Mouse (Mus musculus): ENCODE measurements around the gene Rab3b. TPM values are rescaled to one million over a fixed set of nuclear protein-coding genes. Genes with fewer than 3 reads are reported as not detected.

Gene Rab3b
- total RNA-seq (2021) = 10 to 100 TPM; 71.4 to 76.1 TPM
- long read RNA-seq, experiment 1, transcript Rab3b-202 (5 exons, 3,327 nt) = major isoform, 41 of 54 reads
- long read RNA-seq, experiment 1, partial matches to known transcripts = 11 of 54 reads
- long read RNA-seq, experiment 1, other reads (novel, unspliced or antisense) = 2 of 54 reads
- long read RNA-seq, experiment 2, transcript Rab3b-202 (5 exons, 3,327 nt) = major isoform, 66 of 74 reads
- long read RNA-seq, experiment 2, partial matches to known transcripts = 3 of 74 reads
- long read RNA-seq, experiment 2, other reads (novel, unspliced or antisense) = 5 of 74 reads

- peak; percentile 15 to 19 for DNase-seq (ENCODE audit: low spot score in 2 of 2)
Measured at GRCm38 (mm10) chr4:108878963-108879822, at the start of gene Rab3b. Gene Rab3b (plus strand): TSS chr4:108879063.

- DNase-seq (ENCODE audit: low spot score in 2 of 2) = no peak
Measured at GRCm38 (mm10) chr4:108830698-108831097, 48.2 kb upstream of the Rab3b start.

- peak; percentile 72 to 78 for DNase-seq (ENCODE audit: low spot score in 2 of 2)
Measured at GRCm38 (mm10) chr4:108832916-108833827, 45.7 kb upstream of the Rab3b start, which contains the start of gene Btf3l4. Gene Btf3l4 (minus strand): TSS chr4:108833614.

- DNase-seq (ENCODE audit: low spot score in 2 of 2) = no peak
Measured at GRCm38 (mm10) chr4:108833828-108834114, 45.1 kb upstream of the Rab3b start.

- peak; percentile 31 to 70 for DNase-seq (ENCODE audit: low spot score in 2 of 2)
Measured at GRCm38 (mm10) chr4:108834115-108834970, 44.5 kb upstream of the Rab3b start, which contains the start of gene Txndc12. Gene Txndc12 (plus strand): TSS chr4:108834601.

- DNase-seq (ENCODE audit: low spot score in 2 of 2) = no peak
Measured at GRCm38 (mm10) chr4:108834971-108835311, 43.9 kb upstream of the Rab3b start.

- no peak for DNase-seq (ENCODE audit: low spot score in 2 of 2)
Measured at GRCm38 (mm10) chr4:108835496-108835895, 43.4 kb upstream of the Rab3b start.

- DNase-seq (ENCODE audit: low spot score in 2 of 2) = no peak
Measured at GRCm38 (mm10) chr4:108838031-108838430, 40.8 kb upstream of the Rab3b start.

- DNase-seq (ENCODE audit: low spot score in 2 of 2) = no peak
Measured at GRCm38 (mm10) chr4:108841920-108842578, 36.8 kb upstream of the Rab3b start.

GRCm38 (mm10) chr4:108843336-108843735, 35.5 kb upstream of the Rab3b start:
- DNase-seq (ENCODE audit: low spot score in 2 of 2) = no peak

GRCm38 (mm10) chr4:108845824-108846569, 32.9 kb upstream of the Rab3b start:
- DNase-seq (ENCODE audit: low spot score in 2 of 2) = no peak

- DNase-seq (ENCODE audit: low spot score in 2 of 2) = peak; percentile 30 to 63
Measured at GRCm38 (mm10) chr4:108847715-108848504, 31.0 kb upstream of the Rab3b start, which contains the start of gene Kti12. Gene Kti12 (plus strand): TSS chr4:108847785.

GRCm38 (mm10) chr4:108848505-108848848, 30.4 kb upstream of the Rab3b start, which contains the start of gene A730015C16Rik:
Gene A730015C16Rik (minus strand): TSS chr4:108848619.
- peak in 1 of 2 experiments; percentile 15 for DNase-seq (ENCODE audit: low spot score in 2 of 2)

GRCm38 (mm10) chr4:108866806-108867205, 12.1 kb upstream of the Rab3b start:
- DNase-seq (ENCODE audit: low spot score in 2 of 2) = no peak

- DNase-seq (ENCODE audit: low spot score in 2 of 2) = peak in 1 of 2 experiments; percentile 70
Measured at GRCm38 (mm10) chr4:108869730-108870374, 9.0 kb upstream of the Rab3b start.

GRCm38 (mm10) chr4:108873746-108874145, 5.1 kb upstream of the Rab3b start:
- no peak for DNase-seq (ENCODE audit: low spot score in 2 of 2)

- no peak for DNase-seq (ENCODE audit: low spot score in 2 of 2)
Measured at GRCm38 (mm10) chr4:108877901-108878300, 962 bp upstream of the Rab3b start.

GRCm38 (mm10) chr4:108883815-108884214, 5.0 kb downstream of the Rab3b start:
- DNase-seq (ENCODE audit: low spot score in 2 of 2) = no peak

Measured in adrenal gland, postnatal 4 days (tissue).